Mouse (Mus musculus) neural tube, embryonic 15.5 days (tissue): ENCODE measurements around the gene 4930522H14Rik. TPM values are rescaled to one million over a fixed set of nuclear protein-coding genes. Genes with fewer than 3 reads are reported as not detected.

Experiments
- ATAC-seq: fragments of 200-750 bp; cut with Nextera tagmentation; 2 replicates; pipeline ENCODE4 v1.8.0; 2017; ENCODE audit warnings: mild to moderate bottlenecking, moderate TSS enrichment, moderate library complexity; ENCODE audit not compliant: low FRiP score
- H3K27ac ChIP-seq: fragments of 300-500 bp; sonication (generic); replicated peaks from 2 replicates; pipeline ENCODE4 v1.5.1; 2015; ENCODE audit warnings: mild to moderate bottlenecking, inconsistent platforms
- H3K27me3 ChIP-seq: fragments of 300-500 bp; sonication (generic); replicated peaks from 2 replicates; pipeline ENCODE4 v1.6.1; 2015; ENCODE audit warnings: inconsistent platforms
- H3K36me3 ChIP-seq: fragments of 300-500 bp; sonication (generic); 2 replicates; pipeline ENCODE4 v1.6.1; 2015; ENCODE audit warnings: inconsistent platforms
- H3K4me1 ChIP-seq: fragments of 300-500 bp; sonication (generic); 2 replicates; pipeline ENCODE4 v1.6.1; 2015; ENCODE audit warnings: inconsistent platforms
- H3K4me2 ChIP-seq: fragments of 300-500 bp; sonication (generic); 2 replicates; pipeline ENCODE4 v1.6.1; 2015; ENCODE audit warnings: inconsistent platforms, mild to moderate bottlenecking, moderate library complexity
- H3K4me3 ChIP-seq: fragments of 300-500 bp; sonication (generic); replicated peaks from 2 replicates; pipeline ENCODE4 v1.5.1; 2015; ENCODE audit warnings: mild to moderate bottlenecking, inconsistent platforms
- H3K9ac ChIP-seq: fragments of 300-500 bp; sonication (generic); replicated peaks from 2 replicates; pipeline ENCODE4 v1.6.1; 2015; ENCODE audit warnings: mild to moderate bottlenecking, inconsistent platforms
- H3K9me3 ChIP-seq: fragments of 300-500 bp; sonication (generic); replicated peaks from 2 replicates; pipeline ENCODE4 v1.6.1; 2016; ENCODE audit warnings: inconsistent platforms
- WGBS: fragments of 180-500 bp; shearing (Covaris S2); methylation state at CpG from one replicate; pipeline ENCODE4 v1.1.7; 2015; ENCODE audit warnings: mixed read lengths; 5-methylcytosine and 5-hydroxymethylcytosine counted together
- polyA plus RNA-seq: library from polyadenylated mRNA; unstranded; fragments of >200 nt; fragmentation: Nextera tagmentation; extraction: Ambion mirVana; gene quantifications from 2 replicates; pipeline ENCODE4 v1.2.1, GENCODE M21; 2015

The 4930522H14Rik gene
- polyA plus RNA-seq, 1 experiment from 2014 or later = not detected

DNA sequence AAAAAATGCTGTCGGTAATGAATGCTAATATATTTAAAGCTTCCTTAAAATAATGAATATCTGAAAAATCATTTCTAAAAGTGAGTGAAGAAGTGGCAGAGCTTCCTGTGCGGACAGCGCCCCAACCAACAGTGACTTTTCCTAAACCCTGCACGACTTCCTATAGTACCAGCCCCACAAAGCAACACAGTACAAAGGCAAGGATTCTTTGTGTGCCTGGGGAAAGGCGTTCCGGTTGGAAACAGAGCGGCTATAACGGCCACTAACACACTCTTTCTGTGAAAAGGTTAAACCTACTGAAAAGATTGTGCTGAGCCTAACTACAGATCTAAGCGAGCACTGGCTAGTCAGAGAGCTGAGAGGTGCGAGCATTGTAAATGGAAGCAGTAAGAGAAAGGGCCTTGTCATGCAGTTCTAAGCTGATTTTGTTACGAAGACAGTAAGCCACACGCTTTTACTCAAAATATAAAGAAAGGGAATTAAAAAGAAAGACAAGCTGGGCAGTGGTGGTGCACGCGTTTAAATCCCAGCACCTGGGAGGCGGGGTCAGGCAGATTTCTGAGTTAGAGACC is 766 bp downstream of the 4930522H14Rik start:
- 0 out of 2 replicates have a peak overlapping the region, but pooled peaks have one; percentile 0 for H3K4me2 ChIP-seq
- ATAC-seq = no peak
- no peaks in the 10 kb centered on the region for H3K27me3 ChIP-seq
- H3K27ac ChIP-seq = no peak overlapping the region
- H3K9ac ChIP-seq = no peak overlapping the region
- H3K9me3 ChIP-seq = no peaks in the 10 kb centered on the region
- H3K4me1 ChIP-seq = no peaks in the 10 kb centered on the region
- WGBS = 30% methylated on average over 15 of the region's 15 CpGs
- H3K36me3 ChIP-seq = no peaks in the 10 kb centered on the region
- H3K4me3 ChIP-seq = no peak overlapping the region

- H3K4me3 ChIP-seq = no peak overlapping the region
- H3K9me3 ChIP-seq = no peaks in the 10 kb centered on the region
- 5% methylated on average over 5 of the region's 5 CpGs for WGBS
- H3K9ac ChIP-seq = no peak overlapping the region
- H3K4me2 ChIP-seq = no peak overlapping the region
- no peaks in the 10 kb centered on the region for H3K36me3 ChIP-seq
- H3K4me1 ChIP-seq = no peaks in the 10 kb centered on the region
- H3K27ac ChIP-seq = no peak overlapping the region
- no peak for ATAC-seq
- H3K27me3 ChIP-seq = no peaks in the 10 kb centered on the region
Observed at GRCm38 (mm10) chr4:109504885-109505284, 26.2 kb downstream of the 4930522H14Rik start.

GRCm38 (mm10) chr4:109498476-109498875 is 32.6 kb downstream of the 4930522H14Rik start:
- Histone ChIP-seq H3K36me3 (no peaks in the 10 kb centered on the region), H3K27me3 (no peaks in the 10 kb centered on the region), H3K9ac (no peak overlapping the region), H3K4me1 (no peaks in the 10 kb centered on the region), H3K27ac (no peak overlapping the region), H3K4me2 (no peak overlapping the region), H3K9me3 (no peaks in the 10 kb centered on the region), H3K4me3 (no peak overlapping the region)
- no peak for ATAC-seq
- 87% methylated on average over 11 of the region's 11 CpGs for WGBS

GRCm38 (mm10) chr4:109493581-109493980 is 37.5 kb downstream of the 4930522H14Rik start:
- Histone ChIP-seq H3K36me3 (no peaks in the 10 kb centered on the region), H3K4me1 (no peaks in the 10 kb centered on the region), H3K4me3 (no peak overlapping the region), H3K9ac (no peak overlapping the region), H3K4me2 (no peak overlapping the region), H3K27me3 (no peaks in the 10 kb centered on the region), H3K27ac (no peak overlapping the region), H3K9me3 (no peaks in the 10 kb centered on the region)
- no peak for ATAC-seq

GRCm38 (mm10) chr4:109488812-109489211 is 42.3 kb downstream of the 4930522H14Rik start:
- H3K9me3 ChIP-seq = no peaks in the 10 kb centered on the region
- H3K9ac ChIP-seq = no peak overlapping the region
- no peaks in the 10 kb centered on the region for H3K4me1 ChIP-seq
- WGBS = 86% methylated on average over 1 of the region's 1 CpGs
- H3K4me2 ChIP-seq = no peak overlapping the region
- no peak for ATAC-seq
- no peak overlapping the region for H3K4me3 ChIP-seq
- H3K27ac ChIP-seq = no peak overlapping the region
- H3K36me3 ChIP-seq = no peaks in the 10 kb centered on the region
- no peaks in the 10 kb centered on the region for H3K27me3 ChIP-seq

- no peaks in the 10 kb centered on the region for H3K27me3 ChIP-seq
- no peak within 1 kb of the TSS for H3K4me2 ChIP-seq
- no peak within 1 kb of the TSS for H3K4me3 ChIP-seq
- H3K36me3 ChIP-seq = no peaks in the 10 kb centered on the region
- 81% methylated on average over 3 of the region's 3 CpGs for WGBS
- no peak within 1 kb of the TSS for H3K27ac ChIP-seq
- no peak within 1 kb of the TSS for H3K9ac ChIP-seq
- H3K4me1 ChIP-seq = no peaks in the 10 kb centered on the region
- ATAC-seq = no peak
- no peaks in the 10 kb centered on the region for H3K9me3 ChIP-seq
Observed at GRCm38 (mm10) chr4:109484621-109485020, 46.5 kb downstream of the 4930522H14Rik start, which contains the start of gene Rnf11. Rnf11 (minus strand) TSS chr4:109484728.

GRCm38 (mm10) chr4:109482701-109483100 is 48.4 kb downstream of the 4930522H14Rik start:
- Histone ChIP-seq H3K27ac (no peak overlapping the region), H3K4me2 (no peak overlapping the region), H3K27me3 (no peaks in the 10 kb centered on the region), H3K9ac (no peak overlapping the region), H3K4me3 (no peak overlapping the region), H3K4me1 (no peaks in the 10 kb centered on the region), H3K9me3 (no peaks in the 10 kb centered on the region), H3K36me3 (no peaks in the 10 kb centered on the region)
- WGBS = 88% methylated on average over 1 of the region's 1 CpGs
- ATAC-seq = no peak

- WGBS = 93% methylated on average over 2 of the region's 2 CpGs
- H3K36me3 ChIP-seq = no peaks in the 10 kb centered on the region
- H3K27me3 ChIP-seq = no peaks in the 10 kb centered on the region
- ATAC-seq = no peak
- no peak overlapping the region for H3K27ac ChIP-seq
- H3K9me3 ChIP-seq = no peaks in the 10 kb centered on the region
- H3K4me2 ChIP-seq = no peak overlapping the region
- no peaks in the 10 kb centered on the region for H3K4me1 ChIP-seq
- no peak overlapping the region for H3K9ac ChIP-seq
- no peak overlapping the region for H3K4me3 ChIP-seq
Observed at GRCm38 (mm10) chr4:109481424-109481823, 49.7 kb downstream of the 4930522H14Rik start.

DNA sequence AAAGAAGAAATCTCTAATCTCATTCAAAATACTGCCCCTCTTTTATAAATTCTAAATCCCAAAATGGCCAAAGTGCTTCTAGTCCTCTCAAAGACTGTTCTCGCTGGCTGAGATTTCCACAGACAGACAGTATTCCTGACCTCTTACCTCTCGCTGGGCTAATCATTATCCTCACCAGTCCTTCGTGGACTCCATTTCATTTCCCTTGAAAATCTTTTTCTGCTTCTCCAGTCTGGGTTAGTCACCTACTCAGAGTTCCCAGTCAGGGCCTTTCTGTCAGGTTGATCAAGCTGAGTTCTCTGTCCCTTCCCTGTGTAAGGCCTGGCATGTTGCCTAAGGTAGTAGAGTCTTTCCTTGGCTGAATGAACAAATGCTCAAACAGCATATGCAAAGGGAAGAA is 53.6 kb downstream of the 4930522H14Rik start:
- ATAC-seq = no peak
- H3K4me1 ChIP-seq = peaks cover 19% of the 10 kb centered on the region
- H3K36me3 ChIP-seq = no peaks in the 10 kb centered on the region
- no peak overlapping the region for H3K27ac ChIP-seq
- H3K4me3 ChIP-seq = no peak overlapping the region
- no peak overlapping the region for H3K4me2 ChIP-seq
- H3K27me3 ChIP-seq = no peaks in the 10 kb centered on the region
- 96% methylated on average over 3 of the region's 3 CpGs for WGBS
- H3K9me3 ChIP-seq = no peaks in the 10 kb centered on the region
- H3K9ac ChIP-seq = no peak overlapping the region

- Histone ChIP-seq H3K9me3 (no peaks in the 10 kb centered on the region), H3K27ac (peak overlapping the region; percentile 95), H3K4me3 (peak overlapping the region; percentile 89), H3K4me1 (peaks cover 24% of the 10 kb centered on the region), H3K27me3 (no peaks in the 10 kb centered on the region), H3K36me3 (no peaks in the 10 kb centered on the region), H3K9ac (peak overlapping the region; percentile 96), H3K4me2 (peak overlapping the region; percentile 64)
- WGBS = under 1% methylated on average over 36 of the region's 39 CpGs
- ATAC-seq = peak; percentile 99
Observed at GRCm38 (mm10) chr4:109476554-109477014, 54.5 kb downstream of the 4930522H14Rik start.

GRCm38 (mm10) chr4:109475577-109476553 is 55.2 kb downstream of the 4930522H14Rik start:
- ATAC-seq = peak; percentile 81
- Histone ChIP-seq H3K27ac (peak overlapping the region; percentile 95), H3K4me2 (peak overlapping the region; percentile 64), H3K36me3 (no peaks in the 10 kb centered on the region), H3K9ac (peak overlapping the region; percentile 96), H3K4me1 (peaks cover 26% of the 10 kb centered on the region), H3K4me3 (peak overlapping the region; percentile 89), H3K9me3 (no peaks in the 10 kb centered on the region), H3K27me3 (no peaks in the 10 kb centered on the region)
- WGBS = under 1% methylated on average over 62 of the region's 68 CpGs

GRCm38 (mm10) chr4:109475078-109475477 is 56.0 kb downstream of the 4930522H14Rik start:
- H3K27ac ChIP-seq = no peak overlapping the region
- H3K4me1 ChIP-seq = peaks cover 26% of the 10 kb centered on the region
- H3K4me2 ChIP-seq = peak overlapping the region; percentile 64
- peak overlapping the region; percentile 96; the same call in 1 of the 2 replicates for H3K9ac ChIP-seq
- 55% methylated on average over 2 of the region's 2 CpGs for WGBS
- ATAC-seq = no peak
- no peaks in the 10 kb centered on the region for H3K9me3 ChIP-seq
- peak overlapping the region; percentile 89 for H3K4me3 ChIP-seq
- H3K36me3 ChIP-seq = no peaks in the 10 kb centered on the region
- no peaks in the 10 kb centered on the region for H3K27me3 ChIP-seq
